Mouse (Mus musculus): ENCODE results near the gene Schip1.

Schip1 gene

DNA sequence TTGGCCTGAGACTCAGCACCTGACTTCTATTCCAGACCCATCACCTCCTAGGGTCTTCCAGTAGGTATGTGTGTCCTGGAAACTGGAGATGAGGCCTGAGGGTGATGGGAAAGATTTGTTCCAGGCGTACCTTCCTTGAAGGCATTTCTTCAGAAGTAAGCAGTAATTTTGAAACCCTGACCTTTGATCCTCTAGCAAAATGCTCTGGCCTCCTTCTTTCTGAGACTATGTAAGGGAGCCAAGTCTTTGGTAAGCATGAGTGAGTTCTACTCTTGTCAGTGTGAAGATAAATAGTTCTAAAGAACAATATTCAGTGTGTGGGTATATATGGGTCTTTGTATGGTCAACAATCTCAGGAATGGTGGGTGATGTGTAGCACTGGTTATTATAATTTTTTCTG, 65.8 kb downstream of the Schip1 start:
- no peak for DNase-seq

DNA sequence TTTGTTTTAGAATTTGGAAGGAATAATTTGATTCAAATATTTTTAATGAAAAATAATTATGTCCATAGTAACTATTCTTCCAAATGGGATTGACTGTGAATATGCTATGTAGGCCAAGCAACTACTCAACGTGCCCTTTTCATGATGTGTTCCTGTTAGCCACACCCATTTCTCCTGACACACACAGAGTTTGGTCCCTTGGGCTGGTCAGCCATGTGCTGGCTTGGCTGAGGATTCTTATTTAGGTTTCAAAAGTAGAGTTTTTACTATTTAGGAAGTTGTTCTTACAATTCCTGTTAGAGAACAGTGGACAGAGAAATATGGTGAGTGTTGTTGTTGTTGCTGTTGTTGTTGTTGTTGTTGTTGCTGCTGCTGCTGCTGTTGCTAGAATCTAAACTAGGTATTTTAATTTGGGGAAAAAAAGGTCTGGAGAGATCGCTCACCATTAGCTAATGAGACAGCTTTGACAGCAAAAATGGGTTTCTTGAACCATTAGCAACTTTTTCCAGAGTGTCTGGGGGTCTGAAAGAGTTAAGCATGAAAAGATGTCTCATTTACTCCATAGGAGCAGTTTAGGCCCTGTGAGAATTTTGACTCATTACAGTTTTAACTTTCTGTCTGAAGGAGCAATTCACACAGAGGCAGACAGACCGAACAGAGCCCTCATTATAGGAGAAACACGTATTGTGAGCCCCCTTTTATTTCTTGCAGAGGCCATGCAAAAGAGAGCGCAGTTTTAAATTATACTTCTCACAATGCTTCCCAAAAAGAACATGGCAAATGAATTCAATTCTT, 74.4 kb downstream of the Schip1 start:
- DNase-seq, result no peak

DNA sequence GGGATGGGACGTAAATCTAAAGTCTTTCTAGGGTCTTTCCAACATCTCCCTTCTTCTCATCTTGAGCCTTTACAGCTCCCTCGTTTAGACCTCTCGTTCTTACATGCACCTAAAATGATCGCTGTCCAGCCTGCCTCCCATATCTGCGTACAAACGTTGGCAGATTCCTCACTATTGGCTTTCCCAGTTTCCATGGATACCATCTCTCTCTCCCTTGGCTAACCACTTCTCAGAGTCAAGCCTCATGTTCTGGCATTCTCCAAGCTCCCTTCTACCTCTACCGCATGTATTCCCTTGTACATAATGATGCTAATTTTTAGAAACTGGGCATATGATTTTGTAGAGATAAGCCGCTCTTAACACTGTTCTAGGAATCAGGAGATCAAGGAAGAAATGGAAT, 86.1 kb downstream of the Schip1 start:
- no peak for DNase-seq

DNA sequence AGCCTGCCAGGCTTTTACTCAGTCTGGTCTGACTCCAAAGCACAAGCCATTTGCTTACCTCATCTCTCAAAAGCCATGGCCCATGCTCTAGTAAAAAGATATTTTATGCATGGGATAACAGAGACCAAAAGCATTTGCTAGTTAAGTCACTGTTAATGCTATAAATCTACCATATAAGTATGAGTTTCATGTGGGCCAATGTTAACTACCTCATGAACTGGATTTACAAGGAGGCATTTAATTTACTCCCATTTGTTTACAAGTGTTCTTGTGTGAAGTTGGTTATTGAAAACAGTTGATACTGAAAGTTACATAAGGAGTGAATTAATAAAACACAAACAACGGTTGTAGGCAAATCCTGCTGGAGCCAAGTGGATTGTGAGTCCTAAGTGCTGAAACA, 95.6 kb downstream of the Schip1 start:
- DNase-seq, result no peak

DNA sequence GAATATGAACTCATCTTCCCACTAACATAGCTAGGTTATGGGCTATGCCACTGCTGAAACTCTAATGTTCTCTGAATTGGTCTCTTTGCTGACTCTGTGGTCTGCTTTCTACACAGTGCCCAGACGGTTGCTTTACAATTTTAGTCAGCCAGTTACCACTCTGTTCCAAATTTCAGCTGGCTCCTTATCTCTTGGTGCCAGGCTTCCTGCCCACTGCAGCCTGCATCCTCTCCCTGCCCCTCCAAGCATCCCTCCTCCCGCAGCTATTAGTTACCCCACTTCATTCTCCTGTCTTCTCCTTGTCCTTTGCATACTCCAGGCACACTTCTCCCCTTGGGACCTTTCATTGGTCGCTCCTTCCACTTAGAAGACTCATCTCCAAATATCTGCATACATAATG, 96.2 kb downstream of the Schip1 start:
- DNase-seq, result no peak

DNA sequence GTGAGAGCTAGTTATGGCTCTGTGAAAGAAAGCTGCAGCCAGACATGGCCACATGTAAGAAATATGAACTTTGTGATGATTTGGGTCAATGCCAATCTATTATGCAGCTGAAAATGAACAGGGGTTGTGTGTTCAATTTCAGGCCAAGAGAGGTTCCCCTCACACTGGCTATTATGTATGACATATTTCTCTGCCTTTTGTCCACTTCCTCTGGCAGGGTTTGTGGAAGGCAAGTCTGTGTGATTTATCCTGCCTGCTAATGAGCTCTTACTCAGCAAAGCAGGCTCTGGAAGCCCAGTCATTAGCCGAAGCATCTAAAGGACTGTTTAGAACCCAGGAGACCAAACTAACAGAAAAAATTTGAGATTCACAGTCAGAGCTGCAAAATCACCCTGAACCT, 113.6 kb downstream of the Schip1 start:
- DNase-seq, result no peak

DNA sequence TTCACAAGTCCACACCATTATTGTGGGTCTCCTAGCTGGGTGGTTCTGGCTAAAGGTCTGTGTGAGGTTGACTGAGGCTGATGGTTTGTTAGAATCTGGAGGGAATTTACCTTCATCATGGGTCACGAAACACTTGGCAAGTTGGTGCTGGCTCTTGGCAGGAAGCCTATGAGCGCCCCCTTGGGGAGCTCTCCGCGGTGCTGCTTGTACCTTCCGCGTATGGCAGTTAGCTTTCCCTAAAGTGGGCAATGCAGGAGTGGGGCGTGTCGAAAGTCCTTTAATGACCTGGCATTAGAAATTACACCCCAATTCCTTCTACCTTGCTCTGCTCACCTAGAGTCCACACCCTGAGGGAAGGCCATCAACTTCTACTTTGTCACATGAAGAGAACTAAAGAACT, 122.9 kb downstream of the Schip1 start:
- DNase-seq, result no peak

DNA sequence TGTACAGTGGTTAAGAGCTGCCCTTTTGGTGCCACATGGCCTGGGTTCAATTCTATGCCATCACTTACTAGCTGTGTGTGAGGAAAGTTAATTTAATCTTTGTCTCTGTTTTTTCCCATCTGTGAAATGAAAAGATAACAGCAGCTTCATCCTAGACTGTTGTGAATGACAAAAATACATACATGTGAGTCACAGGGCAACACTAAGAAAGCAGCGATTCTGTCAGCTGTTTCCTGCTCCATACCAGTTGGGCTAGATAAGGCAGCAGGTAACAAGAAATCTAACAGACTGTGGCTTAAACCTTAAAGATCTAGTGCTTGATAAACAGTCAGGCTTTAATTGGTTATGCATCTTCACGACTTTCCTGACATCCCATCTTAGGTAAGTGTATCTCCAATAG, 124.5 kb downstream of the Schip1 start:
- DNase-seq, result no peak

DNA sequence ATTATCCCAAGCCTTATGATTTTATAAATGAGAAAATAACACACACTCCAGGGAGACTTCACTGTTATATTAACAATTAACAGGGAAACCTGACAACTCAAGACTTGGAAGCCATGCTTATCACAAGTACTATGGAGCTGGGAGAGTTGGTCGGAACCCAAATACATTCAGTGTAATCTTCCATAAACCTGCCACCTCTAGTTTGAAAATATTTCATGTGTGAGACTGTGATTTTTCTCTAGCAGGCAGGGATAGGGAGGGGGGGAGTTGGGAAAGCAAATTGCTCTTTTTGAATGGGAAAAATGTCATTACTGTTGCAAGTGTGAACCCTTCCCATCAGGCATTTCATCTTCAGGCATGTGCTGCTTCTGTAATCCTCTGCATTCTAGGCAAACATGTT, 132.3 kb downstream of the Schip1 start:
- DNase-seq, result no peak

DNA sequence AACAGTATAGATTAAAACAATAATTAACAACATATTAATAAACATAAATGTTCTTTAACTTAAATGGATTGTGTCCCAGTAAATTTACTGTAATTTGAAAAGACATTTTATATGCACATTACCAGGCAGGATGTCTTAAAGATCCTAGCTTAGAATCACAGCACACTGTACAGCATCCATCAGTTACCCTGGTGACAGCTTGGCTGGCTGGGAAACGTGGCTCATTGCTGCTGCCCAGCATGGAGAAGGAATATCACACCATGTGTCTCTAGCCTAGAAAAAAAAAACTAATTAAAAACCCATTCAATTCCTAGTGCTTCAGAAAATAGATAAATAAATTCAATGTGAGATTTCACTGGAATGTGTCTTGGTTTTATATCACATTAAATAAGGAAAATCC, 136.6 kb downstream of the Schip1 start:
- no peak for DNase-seq

DNA sequence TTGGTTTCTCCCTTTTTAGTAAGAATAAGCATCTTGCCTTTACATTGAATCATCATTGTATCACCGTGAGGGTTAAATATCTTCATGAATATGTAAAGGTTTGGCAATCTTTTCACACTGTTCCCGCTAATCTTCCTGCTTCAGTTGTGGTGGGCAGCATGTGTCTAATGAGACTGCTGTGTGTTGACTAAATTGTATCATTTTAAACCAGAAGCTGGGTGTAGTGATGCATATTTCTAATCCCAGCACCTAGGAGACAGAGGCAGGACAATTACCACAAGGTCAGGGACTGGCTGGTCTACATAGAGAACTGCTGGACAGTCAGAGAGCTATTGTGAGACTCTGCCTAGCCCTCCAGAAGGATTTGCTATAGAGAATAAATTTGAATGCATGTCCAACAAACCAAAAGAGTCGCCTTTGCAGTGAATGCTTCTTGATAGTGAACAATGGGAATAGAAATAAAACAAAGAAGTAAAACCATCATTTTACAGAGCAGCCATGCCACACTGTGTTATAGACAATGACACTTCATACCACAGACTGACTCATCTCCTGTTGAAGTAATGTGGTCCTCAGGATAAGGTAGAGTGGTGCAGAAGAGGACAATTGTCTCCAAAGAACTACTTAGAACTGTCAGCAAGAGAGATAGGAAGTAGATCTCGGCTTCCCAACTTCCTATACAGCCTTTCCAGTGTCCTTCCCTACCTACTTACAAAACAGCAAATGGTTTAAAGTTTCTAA, 137.7 kb downstream of the Schip1 start:
- DNase-seq, result no peak

DNA sequence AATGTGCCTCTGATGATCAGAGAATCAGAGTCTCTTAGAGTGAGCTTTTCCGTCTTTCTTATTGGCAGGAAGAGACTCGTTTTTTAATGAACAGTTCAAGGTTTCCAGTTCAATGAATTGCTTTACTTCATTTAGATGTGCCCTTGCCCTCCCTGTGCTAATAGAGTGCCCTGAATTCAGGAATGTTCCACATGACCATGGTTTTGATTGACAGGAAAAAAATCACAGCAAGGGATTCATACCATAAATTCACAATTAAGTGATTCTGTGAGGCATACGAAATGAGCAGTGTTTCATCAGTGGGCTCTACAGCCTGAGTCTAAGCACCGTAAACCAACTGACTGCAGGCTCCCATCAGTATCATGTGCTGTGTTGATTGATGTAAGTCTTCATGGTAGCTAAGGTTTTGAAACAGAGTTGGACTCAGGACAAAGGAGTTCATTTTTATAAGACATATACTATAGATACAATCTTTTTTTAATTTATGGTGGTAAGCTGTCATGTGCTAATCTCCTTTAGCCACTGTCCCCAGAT, 139.4 kb downstream of the Schip1 start:
- no peak for DNase-seq

DNA sequence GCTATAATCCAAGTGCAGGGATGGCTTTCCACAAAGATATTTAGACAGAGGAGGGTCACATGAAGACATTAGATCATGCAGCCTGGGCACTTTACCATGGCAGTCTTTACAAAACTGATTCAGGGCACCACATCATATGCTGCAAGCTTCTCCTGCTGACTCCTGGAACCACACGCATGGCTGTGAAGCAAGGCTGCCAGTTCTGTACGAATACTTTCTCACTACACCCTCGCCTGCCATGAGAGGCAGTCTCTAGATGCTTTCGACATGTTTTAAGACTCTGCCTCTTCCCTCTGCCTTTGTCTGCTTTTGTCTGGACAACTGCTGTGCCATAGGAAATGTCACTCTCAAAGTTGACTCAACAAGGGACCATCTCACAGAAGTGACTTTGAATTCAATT, 145.8 kb downstream of the Schip1 start:
- no peak for DNase-seq

DNA sequence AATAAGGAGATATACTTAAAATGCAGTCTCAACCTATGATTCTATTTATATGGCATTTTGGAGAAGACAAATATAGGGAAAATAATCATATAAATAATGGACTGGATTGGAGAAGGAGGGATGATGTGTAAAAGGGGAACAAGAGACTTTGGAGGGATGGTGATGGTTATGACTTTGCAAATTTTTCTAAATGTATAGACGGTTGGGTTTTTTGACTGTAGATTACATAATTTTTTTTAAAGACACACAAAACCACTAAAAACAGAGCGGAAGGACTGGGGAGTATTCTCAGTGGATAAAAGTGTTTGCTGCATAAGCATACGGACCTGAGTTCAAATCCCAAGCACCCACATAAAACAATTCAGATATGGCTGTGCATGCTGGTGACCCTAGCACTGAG, 156.8 kb downstream of the Schip1 start:
- no peak for DNase-seq

DNA sequence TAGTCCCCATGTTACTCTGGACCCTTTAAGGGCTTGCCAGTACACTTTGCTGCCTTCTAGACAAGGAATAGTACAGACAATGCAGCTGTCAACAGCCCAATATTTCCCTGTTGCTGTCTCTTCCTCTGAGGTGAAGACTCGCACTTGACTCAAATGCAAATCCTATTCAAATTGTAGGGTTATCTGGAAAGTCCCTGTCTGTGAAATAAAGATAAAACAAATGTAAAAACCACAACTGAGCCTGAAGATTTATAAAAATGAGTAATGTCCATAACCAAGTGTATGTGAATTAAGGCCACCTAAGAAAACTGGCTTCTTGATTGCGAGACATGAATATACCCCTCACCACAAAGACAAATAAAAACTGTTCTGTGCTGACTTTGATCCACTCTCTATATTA, 175.3 kb downstream of the Schip1 start:
- DNase-seq, result no peak

DNA sequence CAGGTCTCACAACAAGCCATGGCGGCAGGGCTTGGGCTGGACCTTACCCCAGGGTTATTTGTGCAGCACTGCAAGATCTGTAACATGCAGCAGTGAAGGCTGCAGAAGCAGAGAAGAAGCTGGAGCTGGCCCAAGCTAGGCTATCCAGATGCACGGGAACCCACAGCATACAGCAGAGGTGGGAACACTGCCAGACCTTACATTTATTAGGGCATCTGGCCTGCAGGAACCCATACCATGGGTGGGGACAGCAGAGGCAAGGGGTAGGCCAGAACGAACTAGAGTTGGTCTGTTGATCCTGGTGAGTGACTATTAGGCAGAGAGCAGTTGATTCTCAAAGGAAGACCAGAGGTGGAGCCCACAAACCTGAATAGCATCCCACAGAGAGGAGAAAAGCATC, 178.6 kb downstream of the Schip1 start:
- no peak for DNase-seq

DNA sequence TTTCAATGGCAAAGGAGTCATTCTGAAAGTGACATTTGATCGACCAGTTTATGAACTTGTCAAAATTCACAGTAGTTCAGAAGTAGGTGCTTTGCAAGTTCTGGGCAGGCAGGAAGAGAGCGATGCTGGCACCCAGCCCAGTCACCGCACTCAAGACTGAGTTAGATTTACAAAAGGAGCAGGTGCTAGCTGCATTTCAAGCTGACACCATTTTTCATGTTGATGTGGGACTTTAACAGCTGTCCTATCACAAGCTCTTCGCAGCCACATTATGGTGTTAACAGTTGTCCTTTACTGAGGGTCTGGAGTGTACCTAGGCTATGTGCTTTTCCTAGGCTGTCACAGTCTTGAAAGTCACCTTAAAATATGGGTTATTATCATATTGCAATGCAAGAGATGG, 181.6 kb downstream of the Schip1 start:
- DNase-seq, result no peak

DNA sequence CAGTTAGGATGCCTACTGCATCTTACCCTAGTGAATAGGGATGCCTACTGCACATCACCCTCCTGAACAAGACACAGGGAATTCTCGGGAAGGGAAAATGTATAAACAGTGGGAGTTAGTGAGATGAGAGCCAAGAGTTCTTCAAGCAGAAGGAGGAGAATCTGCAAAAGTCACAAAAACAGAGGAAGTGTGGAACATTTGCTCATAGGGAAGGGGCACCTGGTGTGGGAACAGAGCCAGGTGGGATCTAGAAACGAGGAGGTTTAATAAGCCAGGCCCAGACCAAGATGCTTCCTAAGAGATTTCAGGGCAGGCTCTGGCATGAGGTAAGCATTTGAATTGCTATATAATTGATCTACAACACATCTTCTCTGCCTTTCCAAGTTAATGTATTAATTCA, 186.0 kb downstream of the Schip1 start:
- no peak for DNase-seq

DNA sequence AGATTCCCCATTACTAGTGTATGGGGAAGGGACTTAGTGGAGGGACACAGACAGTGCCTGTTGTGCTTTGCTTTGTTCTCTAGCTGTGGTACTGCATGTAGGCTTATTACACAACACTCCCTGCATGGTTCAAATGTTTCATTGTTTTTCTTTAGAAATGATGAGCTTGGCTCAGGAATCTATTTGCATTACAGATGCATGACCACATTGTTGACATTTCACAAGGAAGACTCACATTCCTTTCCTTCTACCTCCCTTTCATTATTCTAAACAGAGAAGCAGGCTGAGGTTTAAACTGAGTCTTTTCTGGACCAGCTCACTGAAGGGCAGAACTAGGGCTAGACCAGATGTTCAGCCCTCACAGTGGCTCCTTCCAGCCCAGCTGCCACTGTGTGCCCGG, 187.7 kb downstream of the Schip1 start:
- no peak for DNase-seq

DNA sequence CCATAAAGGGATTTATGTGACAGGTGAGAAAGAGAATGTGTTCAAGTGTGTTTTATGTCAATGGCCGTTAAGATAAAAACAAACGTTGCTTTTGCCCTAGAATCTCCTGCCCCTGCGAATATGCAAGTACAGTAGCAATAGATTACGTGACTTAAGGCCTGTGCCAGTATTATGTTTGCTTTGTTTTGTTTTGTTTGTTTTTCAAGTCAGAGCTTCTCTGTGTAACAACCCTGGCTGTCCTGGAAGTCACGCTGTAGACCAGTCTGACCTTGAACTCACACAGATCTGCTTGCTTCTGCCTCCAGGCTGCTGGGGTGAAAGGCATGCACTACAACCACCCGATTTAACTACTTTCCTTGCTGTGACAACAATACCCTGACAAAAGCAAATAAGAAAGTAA, 197.7 kb downstream of the Schip1 start:
- DNase-seq, result no peak

DNA sequence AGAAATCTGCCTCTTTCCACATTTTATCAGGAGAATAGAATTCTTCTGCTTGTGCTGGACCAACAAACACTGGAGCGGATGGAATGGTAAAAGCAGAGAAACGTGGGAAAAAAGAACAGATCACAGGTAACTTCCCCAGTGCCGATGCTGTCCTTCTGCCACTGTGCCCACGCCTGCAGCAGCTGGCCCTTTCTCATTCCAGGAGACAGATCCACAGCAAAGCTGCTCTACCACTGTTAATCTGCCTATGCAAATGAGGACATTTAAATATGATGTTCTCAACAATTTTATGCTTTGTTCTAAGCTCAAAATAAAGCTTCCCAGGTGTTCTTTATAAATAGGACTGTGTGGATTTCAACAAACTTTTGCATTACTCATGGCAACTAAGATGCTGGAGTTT, 203.3 kb downstream of the Schip1 start:
- no peak for DNase-seq

DNA sequence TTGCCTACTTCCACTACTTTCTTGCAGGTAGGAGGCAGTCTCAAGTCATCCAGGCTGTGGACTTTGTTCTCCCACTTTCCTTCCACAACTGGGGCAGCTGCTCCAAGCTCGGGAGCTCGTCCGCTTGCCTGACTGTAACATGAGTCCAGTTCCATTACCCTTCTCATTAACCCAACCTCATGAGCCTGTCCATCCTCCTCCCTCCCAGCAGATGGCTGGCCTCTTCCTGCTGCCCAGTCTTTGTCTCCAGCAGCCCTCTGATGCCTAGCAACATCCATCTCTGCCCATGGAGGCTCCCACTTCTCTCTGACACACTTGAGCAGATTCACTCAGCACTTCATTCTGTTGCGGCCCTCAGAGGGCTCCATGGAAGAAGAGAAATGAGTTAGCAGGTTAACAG, 204.6 kb downstream of the Schip1 start:
- no peak for DNase-seq

DNA sequence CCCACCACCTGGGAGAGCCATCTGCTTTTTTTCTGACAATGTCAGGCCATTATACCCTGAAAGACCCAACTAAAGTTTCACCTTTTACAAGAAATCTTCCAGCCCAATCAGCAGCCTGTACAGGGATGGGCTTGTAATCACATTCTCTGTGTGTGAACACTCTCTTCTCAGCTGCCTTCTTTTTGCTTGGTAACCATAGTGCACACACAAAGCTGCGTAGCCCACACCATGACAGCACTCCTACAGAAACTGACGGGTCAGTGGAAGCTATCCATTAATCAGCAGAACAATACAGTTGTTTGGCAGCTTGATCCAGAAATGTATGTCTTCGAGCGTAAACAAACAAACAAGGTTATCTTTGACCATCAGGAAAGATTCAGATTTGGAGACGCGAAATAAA, 205.6 kb downstream of the Schip1 start:
- no peak for DNase-seq

DNA sequence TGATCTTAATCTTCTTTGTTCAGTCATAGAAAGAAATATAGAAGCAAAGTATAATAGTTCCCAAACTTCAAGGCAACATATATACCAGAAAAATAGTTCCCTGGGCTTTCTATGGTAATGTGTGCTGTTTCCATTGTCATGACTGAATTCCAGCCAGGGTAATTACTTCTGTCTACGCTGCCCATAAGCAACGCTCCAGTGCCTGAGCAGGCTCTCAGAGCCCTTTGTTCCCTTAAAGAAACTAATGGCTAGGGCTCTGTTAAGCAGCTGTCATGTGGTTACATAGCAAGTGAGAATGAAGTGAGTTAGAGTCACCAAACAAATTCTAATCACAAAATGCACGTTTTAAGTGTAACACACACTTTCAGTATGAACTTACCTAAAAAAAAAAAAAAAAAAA, 206.9 kb downstream of the Schip1 start:
- no peak for DNase-seq

DNA sequence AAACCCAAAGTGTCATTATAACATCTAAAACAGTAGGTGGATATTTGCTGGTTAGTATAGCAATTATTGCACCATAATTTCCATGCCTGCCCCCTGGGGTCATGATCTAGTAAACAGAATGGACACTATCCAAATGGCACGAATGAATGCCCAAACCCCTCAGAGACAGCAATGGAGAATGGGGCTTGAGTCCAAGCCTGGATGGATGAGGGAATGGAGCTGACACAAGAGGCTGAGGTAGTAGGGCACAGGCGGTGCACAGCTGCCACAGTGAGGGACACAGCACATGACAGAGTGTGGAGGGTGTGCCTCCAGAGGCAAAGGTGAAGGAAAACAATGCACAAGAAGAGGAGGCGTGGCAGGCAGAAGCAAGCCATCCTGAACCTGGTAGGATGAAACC, 207.3 kb downstream of the Schip1 start:
- no peak for DNase-seq

Data from kidney, adult 18-20 months (tissue).